Mouse (Mus musculus): ENCODE measurements around the gene Ush2a.

GRCm38 (mm10) chr1:188910656-188911055, 648.8 kb downstream of the Ush2a start:
- TF ChIP-seq CTCF (IDR thresholded peaks at IDR 0.05; ENCODE audit: low read depth, low read length) = no peak
- no peak for TF ChIP-seq POLR2A (IDR thresholded peaks at IDR 0.05; ENCODE audit: extremely low read depth, insufficient read depth, low read length)
